Mouse (Mus musculus) mouse trophoblast stem cell (cell line): ENCODE data around the gene Tnrc6b.

ENCODE experiments used
- in situ Hi-C, 2 experiments: fragments of 300-500 bp; cut with MseI, MboI; formaldehyde crosslinking; loops; 2 replicates in 1 of 2; 3 replicates in 1 of 2; pipeline ENCODE4 v1.15.1; 2025

Gene Tnrc6b

GRCm38 (mm10) chr15:80950055-80950454 lies 238.9 kb downstream of the Tnrc6b start:
- in situ Hi-C loops: no loop called here

- in situ Hi-C loops: no loop called here
Observed at GRCm38 (mm10) chr15:80953971-80954370, 242.9 kb downstream of the Tnrc6b start.

- in situ Hi-C loops: no loop called here
Observed at GRCm38 (mm10) chr15:80954861-80955260, 243.7 kb downstream of the Tnrc6b start.

GRCm38 (mm10) chr15:80955836-80956438 lies 244.8 kb downstream of the Tnrc6b start:
- in situ Hi-C loops: no loop called here

- in situ Hi-C loops: no loop called here
Observed at GRCm38 (mm10) chr15:80969371-80969770, 258.3 kb downstream of the Tnrc6b start.

- in situ Hi-C loops: no loop called here
Observed at GRCm38 (mm10) chr15:80974311-80974710, 263.2 kb downstream of the Tnrc6b start.

- in situ Hi-C loops: no loop called here
Observed at GRCm38 (mm10) chr15:80975666-80976065, 264.6 kb downstream of the Tnrc6b start.

- in situ Hi-C loops: no loop called here
Observed at GRCm38 (mm10) chr15:80977620-80978334, 266.7 kb downstream of the Tnrc6b start, which contains the start of gene Sgsm3. TSS of gene Sgsm3 (plus strand) at chr15:80977765.

- in situ Hi-C loops: no loop called here
Observed at GRCm38 (mm10) chr15:80979611-80980010, 268.5 kb downstream of the Tnrc6b start.

- in situ Hi-C loops: no loop called here
Observed at GRCm38 (mm10) chr15:80981176-80981575, 270.1 kb downstream of the Tnrc6b start.

- in situ Hi-C loops: no loop called here
Observed at GRCm38 (mm10) chr15:80983264-80983663, 272.2 kb downstream of the Tnrc6b start.

GRCm38 (mm10) chr15:80988331-80988730 lies 277.2 kb downstream of the Tnrc6b start:
- in situ Hi-C loops: no loop called here

GRCm38 (mm10) chr15:80989712-80990111 lies 278.6 kb downstream of the Tnrc6b start:
- in situ Hi-C loops: no loop called here
